Mouse (Mus musculus): Measurements from ENCODE around the gene Gata2. TPM values are rescaled to one million over a fixed set of nuclear protein-coding genes. Genes with fewer than 3 reads are reported as not detected.
"Not testable (repeated sequence)": the region's sequence is repeated elsewhere in the genome, so short reads cannot be mapped to it uniquely, and the experiment has no call there.

Gata2 gene
- total RNA-seq (2022), result 1 to 10 TPM; 4.4 to 6.8 (median 6.2) TPM

DNA sequence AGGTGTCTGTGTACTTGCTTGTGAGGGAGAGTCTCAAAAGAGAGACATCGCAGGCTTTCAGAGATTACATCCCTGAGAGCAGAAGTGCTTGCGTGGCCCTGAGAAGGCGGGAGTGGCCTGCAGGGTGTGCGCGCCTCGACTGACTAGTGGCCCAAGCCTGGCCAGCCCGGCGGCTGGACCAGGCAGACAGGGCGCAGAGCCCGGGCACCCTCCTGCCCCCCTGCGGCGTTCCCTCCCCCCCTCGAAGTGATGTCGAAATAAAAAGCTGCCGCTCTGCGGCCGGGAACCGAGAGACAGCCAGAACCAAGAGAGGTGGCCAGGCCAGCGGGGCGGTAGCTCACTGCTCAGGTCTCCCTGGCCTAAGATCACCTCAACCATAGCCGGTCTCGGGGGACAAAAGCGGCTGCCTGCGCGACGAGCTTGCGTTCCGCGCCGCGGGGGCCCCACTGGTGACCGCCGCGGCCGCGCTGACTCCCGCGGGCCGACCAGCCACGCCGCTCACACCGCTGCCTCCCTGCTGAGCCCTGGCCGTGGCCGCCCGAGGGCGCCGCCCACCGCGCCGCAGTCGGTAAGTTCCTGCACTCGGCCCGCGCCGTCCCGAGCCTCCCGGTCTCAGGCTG, at the start of gene Gata2:
TSS of gene Gata2 (plus strand) at position 459 of the 620 bp plus-strand sequence.
- no peak for DNase-seq (ENCODE audit: low spot score in 2 of 2)

DNA sequence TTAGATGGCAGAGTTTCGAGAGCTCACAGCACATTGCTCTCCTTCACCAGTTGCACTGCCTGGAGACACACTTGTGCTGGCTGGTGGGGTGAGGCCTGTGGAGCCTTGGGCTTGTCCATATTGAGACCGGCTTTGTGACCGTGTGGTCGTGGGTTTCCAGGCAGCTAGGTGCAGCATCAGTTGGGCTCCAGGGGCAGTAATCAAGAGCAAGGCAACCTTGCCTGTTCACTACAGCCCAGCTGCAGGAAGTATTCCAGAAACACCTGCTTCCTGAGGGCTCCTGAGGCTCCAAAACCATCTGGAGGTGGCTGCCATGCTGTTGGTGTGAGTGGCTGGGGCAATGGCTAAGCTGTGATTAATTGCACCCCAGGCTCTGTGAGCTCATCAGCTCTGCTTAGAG, 47.9 kb upstream of the Gata2 start:
- no peak for DNase-seq (ENCODE audit: low spot score in 2 of 2)

DNA sequence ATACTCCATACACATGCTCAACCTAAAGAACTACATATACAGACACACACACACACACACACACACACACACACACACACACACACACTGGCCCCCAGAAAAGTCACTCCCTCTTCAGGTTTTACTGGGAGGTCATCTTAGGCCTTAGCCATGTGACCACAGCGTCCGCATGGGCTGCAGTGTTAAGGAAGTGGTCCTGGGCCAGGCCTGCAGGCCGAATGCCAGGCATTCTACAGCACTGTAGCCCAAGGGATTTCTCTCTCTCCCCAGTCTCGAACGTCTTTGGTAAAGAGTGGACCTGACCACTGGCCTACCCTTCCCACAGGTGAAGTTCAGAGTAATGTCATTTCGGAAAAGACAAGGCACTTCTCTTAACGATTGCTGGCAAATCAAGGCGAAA, 47.1 kb upstream of the Gata2 start:
- no peak for DNase-seq (ENCODE audit: low spot score in 2 of 2)

DNA sequence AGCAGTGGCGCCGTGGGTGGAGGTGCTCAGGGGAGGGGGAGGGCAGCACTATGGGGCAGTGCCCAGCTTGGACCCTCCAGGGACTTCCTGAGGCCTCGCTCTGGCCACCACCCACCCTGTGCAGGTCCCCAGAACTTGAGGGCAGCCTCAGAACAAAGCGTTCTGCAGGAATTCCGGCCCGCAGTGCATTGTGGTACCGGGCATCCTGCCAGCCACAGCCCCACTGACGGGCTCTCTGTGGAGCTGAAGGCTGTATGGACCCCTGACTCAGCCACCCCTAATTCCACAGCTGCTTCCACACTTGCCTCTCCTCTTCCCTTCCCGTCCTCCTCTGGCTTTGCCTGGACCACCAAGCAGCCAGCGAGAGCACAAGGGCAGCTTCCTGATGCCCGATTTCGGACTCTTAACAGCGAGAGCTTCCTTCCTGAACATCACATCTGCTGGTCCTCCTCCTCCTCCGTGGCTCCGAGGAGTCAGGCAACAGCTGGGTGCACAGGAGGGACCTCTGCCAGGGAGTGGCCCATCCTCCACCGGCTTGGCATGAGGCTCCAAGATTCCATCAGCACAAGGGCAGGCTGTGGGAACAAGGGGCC, 46.2 kb upstream of the Gata2 start:
- no peak for DNase-seq (ENCODE audit: low spot score in 2 of 2)

DNA sequence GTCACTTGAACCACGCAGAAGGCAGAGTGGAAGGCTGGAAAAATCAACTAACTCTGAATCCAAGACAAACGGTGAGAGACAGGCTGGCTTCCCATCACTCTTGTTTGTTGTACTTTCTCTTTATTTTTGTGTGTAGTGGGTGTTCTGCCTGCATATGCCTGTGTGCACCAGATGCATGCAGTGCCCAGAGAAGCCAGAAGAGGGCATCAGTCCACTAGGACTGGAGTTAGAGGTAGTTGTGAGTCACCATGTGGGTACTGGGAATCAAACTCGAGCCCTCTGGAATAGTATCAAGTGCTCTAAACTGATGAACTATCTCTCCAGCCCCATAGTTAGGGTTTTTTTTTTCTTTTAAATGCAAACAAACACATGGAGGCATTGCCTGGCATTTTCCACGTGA, 42.4 kb upstream of the Gata2 start:
- DNase-seq (ENCODE audit: low spot score in 2 of 2), result no peak

DNA sequence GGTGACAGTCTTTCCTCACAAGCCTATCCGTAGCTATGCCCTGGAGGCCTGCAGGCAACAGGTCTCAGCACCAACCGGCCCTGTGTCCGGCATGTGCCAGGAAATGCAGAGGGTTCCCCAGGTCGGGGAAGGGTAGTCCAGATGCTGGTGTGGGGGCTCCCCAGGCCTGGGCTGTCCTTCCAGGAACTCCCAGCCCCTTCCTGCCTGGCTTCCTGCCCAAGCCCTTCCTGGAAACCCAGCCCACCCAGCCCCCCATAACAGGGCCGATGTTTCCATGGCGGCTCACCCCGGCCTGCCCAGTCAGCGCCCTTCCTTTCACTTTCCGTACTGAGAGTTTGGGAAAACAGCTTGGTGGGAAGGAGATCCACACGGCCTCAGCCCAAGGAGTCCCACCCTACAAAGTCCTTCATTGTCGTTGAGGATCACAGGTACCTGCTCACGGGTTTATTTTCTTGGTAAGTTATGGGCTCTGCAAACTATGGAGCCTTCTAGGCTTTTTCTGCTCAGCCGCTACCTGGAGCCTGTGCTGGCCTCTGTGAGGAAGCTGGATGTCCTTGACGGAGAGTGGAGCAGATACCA, 41.5 kb upstream of the Gata2 start:
- DNase-seq (ENCODE audit: low spot score in 2 of 2), result no peak

DNA sequence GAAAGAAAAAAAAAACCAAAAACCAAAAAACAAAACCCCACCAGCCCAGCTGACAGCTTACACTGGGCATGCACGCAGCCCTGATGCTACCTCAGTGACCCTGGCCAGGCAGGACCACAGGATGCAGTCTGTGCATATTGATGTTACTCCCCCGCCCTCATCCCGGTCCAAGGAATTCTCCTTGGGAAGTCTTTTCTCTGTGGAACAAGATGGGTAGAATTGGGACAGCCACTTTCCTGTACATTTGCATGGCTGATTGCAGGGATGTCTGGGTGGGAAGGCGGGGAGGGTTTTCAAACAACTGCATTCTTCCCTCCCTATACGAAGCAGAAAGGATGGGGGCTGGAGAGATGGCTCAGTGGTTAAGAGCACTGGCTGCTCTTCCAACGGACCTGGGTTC, 40.7 kb upstream of the Gata2 start:
- no peak for DNase-seq (ENCODE audit: low spot score in 2 of 2)

DNA sequence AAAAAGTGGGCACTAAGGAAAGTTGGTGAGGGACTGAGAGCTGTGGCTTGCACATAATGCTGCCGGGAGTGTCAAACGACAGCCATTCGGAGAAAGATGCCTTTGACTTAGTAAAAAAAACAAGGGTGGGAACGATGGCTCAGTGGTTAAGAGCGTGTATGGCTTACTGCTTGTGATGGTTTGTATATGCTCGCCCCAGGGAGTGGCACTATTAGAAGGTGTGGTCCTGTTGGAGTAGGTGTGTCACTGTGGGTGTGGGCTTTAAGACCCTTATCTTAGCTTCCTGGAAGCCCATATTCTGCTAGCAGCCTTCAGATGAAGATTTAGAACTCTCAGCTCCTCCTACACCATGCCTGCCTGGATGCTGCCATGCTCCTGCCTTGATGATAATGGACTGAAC, 38.1 kb upstream of the Gata2 start:
- DNase-seq (ENCODE audit: low spot score in 2 of 2), result not testable (repeated sequence)

DNA sequence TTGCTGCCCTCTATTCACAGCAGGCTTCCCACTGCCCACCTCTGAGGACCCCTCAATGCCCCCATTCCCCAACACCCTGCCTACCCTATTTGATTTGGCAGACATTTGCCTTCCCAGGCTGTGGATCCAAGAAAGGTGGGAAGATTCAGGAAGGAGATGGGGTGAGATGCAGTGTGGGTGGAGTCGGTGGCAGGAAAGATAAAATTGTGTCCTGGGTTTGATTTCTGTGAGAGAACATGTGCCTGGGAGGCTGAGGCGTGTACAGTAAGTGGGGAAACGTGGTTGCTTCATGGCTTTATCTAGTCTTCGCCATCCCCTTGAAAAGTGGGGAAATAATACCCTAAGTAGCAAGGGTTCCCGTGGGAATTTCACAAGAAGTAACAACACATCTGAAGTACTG, 34.9 kb upstream of the Gata2 start:
- DNase-seq (ENCODE audit: low spot score in 2 of 2), result no peak

DNA sequence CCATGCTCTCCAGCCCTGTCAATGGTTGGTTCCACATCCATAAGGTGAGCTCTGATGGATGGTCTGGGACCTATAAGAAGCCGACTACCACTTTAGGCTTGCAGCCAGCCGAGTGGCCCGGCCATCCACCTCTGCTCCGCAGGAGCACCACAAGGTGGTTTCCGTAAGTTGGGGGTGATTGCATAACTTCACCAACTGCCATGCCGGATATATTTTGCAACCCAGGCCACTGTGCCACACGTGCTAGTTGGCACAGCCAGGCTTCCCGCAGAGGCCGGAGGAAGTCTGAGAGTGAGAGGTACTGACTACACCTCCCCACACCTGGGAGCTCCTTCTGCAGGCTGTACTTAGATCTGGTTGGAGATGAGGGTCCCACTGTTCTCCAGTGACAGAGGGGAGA, 27.6 kb upstream of the Gata2 start:
- no peak for DNase-seq (ENCODE audit: low spot score in 2 of 2)

DNA sequence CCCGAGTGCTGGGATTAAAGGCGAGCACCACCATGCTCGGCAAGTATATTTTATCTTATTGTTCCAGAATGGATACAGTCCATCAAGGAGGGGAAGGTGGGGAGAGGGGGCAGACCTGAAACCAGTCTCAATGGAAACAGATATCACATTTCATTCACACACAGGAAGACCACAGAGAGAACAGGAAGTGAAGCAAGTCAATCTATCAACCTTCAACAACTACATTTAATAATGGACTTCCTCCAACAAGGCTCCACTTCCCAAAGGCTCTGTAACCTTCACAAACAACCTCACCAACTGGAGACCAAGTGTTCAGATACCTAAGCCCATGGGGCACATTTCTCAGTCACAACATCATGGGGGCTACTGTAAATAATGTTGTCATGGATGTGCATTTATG, 19.5 kb upstream of the Gata2 start:
- DNase-seq (ENCODE audit: low spot score in 2 of 2), result no peak

DNA sequence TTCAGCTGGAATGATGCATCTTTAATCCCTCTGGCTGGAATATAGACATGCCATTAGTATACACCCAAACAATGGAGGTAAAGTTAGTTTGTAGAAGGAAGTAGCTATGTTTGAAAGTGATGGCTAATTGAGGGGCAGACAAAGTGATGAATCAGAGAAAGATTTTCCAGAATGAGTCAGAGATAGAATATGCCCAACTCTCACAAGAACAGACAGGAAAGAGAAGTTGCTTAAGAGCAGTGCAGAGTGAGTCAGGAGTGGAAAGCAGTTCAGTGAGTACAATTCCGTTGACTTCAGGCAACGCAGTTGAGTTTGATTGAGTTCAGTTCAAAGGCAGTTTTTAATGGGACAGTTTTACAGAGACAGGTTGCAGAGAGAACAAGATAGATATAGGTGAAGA, 19.0 kb upstream of the Gata2 start:
- DNase-seq (ENCODE audit: low spot score in 2 of 2), result no peak

DNA sequence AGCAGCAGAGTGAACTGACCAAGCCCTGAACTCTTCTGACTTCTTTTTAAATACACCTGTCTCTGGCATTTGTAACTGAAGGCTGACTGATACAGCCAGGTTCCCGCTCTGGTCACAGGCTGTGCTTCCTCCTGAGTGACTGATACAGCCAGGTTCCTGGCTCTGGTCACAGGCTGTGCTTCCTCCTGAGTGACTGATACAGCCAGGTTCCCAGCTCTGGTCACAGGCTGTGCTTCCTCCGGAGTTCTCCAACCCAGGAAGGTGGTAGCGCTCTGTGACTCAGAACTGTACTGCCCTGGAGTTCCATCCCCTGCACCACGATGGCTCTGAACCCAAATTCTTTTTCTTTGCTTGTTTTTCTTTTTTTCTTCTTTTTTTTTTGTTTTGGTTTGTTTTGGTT, 9.0 kb upstream of the Gata2 start:
- DNase-seq (ENCODE audit: low spot score in 2 of 2), result no peak

DNA sequence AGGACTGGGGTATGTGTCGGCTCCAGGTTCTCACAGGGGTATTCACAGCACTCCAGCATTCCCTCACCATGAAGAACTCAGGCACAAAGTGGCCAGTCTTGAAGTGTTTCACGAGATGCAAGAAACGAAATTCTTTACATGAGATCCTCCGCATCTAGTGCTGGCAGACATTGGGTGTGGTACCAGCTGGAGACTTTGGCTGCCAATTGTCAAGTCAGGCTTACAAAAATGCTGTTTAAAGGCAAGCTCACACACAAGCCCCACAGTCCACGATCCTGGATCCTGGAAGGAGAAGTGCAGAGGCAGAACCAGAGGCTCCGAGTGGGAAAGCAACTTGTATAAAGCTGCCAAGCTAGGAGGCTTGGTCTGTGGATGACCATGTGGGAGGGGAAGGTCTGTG, 5.5 kb upstream of the Gata2 start:
- DNase-seq (ENCODE audit: low spot score in 2 of 2), result peak in 1 of 2 experiments; percentile 51

DNA sequence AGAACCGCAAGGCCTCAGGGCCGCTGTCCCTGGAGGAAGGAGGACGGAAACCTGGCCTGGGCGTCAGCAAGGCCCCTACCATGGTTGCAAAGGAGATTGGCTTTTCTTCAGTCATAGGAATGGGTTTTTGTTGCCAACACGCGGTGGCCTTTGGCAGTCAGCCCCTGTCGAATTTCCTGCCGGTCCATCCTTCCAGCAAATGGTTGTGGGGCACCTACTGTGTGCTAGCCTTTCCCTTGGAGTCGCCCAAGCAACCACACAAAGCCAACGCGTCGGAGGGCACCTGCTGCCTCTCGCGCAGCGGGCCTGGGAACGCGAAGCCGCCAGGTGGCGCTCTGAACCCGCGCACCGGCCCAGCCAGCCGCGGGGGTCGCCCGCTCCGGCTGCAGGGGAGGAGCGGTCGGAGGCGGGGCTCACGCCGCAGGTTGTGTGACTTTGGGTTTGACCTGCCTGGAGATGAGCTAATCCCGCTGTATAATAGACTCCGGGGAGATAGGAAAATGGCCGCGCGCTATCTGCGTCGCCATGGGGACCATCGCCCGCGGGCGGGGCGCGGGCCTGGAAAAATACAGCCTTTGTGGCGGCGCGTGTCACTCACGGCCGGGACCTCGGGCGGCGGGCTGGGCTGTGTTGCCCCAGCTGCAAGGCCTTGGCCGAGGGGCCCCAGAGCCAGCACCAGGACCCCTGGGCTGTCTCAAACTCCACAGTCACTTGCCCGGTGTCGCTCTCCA, 4.2 kb upstream of the Gata2 start:
- peak; percentile 53 to 66 for DNase-seq (ENCODE audit: low spot score in 2 of 2)

DNA sequence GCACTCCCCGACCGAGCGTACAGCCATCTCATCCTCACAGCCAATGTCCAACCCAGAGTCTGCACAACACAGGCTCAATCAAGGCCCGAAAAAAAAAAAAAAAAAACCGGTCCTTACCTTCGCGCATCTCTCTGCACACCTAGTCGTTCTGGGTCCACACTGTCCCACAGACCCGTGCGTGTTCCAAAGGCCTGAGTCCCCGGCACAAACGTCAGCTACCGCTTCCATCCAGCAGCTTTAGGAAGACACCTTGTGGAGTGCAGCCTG, 3.7 kb upstream of the Gata2 start:
- DNase-seq (ENCODE audit: low spot score in 2 of 2), result no peak

DNA sequence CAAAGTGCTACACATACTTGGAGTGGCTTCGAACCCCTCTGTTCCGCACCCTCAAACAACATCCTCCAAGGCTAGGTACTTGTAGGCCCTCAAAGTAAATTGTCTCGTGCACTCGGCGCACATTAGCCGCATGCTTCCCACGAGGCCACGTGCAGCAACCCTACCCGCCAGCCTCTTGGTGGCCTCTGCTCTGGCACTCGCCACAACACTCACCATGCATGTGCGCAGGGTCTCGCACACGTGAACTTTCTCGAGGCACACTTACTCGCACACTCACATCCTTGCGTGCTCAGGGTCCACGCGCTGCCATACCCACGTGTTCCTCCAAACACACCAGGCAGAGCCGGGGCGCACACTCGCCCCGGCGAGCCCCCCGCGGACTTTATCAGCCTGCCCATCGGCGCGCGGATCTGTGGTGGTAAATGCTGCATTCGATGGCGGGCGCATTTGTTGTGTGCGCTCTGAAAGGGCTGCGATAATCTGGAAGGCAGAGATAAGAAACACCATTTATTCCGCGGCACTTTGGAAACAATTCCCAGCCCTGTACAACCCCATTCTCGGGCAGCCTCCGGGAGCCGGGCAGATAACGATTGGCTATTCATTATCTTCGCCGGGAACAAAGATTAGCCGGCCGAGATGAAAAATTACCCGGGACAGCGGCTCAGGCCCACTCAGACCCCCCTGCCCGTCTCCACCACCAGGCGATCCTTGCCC, 3.2 kb upstream of the Gata2 start:
- DNase-seq (ENCODE audit: low spot score in 2 of 2), result no peak

DNA sequence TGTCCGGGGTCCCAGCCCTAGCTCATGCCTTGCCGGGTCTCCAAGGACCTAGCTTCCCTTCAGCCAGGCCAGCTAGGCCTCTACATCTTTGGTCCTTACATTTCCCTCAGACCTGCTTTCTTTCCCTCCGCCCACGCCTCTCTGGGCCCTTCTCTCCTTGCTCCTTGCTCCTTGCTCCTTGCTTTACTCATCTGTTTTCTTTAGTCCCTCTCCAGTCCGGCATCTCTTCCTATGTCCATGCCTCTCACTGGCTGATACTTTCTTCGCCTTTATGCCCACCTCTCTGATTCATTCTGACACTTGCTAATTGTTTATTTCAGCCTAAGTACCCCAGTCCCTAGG, 2.7 kb upstream of the Gata2 start:
- DNase-seq (ENCODE audit: low spot score in 2 of 2), result no peak

DNA sequence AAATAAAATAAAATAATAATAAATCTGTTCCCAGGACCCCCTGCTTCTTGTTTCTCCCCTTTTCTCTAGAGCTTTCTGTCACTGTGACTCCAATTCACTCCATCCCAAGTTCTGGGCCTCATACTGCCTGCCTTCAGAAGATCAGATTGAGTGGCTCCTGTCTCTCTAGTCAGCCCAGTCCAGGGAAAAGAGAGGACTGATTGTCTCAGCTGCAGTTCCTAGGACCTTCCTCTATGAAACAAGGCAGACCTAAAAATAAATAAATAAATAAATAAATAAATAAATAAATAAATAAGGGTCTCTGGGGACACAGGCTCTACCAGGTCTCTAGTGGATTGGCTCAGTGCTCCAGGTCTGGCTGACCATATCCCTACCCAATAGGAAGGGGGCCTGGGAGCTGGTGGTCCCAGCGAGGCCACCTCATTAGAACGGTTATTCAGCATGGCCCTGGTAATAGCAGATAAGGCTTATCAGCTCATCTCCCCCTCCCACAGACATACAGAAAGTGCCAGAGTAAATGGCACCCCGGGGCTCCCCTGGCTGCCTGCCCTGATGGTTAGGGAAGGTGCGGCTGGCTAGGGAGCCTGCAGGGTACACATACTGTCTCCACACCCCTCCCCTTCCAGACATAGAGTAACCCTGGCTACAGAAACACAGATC, 2.1 kb upstream of the Gata2 start:
- no peak for DNase-seq (ENCODE audit: low spot score in 2 of 2)

DNA sequence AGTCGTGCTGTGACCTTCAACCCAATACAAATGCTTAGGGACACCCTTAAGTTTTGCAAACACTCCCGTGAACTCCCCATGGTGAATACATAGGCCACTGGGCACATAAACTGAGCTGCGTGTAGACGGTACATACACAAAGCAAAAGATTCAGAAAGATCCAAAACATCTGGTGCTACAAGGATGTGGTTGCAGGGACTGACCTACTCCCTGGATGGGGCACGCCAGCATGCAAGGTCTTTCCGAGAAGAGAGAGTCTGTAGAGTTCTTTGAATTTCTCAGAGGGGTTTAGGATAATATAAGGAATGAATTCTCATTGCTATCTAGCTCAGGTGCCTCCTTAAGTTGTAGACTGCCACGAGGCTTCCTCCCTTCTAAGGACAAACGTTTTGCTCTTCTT, 935 bp upstream of the Gata2 start:
- no peak for DNase-seq (ENCODE audit: low spot score in 2 of 2)

DNA sequence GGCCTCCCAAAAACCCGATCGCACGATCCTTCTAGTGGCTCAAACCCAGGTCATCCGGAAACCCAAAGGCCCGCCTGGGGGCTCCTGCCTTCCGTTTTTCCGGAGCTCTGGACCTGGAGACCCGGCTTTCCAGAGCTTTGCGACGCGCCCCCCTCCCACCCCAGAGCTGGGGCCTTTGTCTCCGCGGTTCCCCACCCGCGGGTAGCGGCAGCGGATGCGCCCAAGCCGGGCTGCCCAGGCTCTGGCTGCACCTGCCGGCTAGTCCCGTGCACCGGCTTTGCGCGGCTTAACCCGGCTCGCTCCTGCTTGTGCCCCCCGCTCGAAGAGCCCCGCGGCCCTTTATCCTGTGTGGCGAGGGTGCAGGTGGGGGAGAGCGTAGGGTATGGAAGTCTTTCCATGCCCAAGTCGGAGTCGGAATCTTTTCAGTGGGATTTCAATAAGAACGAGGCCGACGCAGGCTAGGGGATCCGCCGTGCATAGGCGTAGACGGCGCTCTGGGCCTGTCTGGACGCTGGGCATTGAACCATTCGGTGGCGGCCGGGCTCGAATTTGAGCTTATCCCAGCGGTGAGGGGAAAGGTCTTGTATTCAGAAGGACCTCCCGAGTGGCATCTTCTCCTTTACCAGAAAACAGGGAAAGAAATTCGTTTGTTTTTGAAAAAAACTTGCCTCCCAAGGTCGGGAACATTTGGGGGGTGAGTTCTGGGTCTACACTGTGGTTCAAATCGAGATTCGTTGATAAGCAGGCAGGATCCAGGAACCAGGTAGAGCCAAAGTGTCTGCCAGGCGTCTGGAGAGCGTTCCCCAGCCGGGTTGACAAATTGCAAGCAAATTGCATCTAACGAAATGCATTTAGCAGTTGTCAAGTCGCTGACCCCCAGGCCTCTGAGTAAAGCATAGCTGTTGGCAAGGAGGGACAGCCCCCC, 624 bp downstream of the Gata2 start:
- no peak for DNase-seq (ENCODE audit: low spot score in 2 of 2)
